Mouse (Mus musculus) thymus, adult 2 months (tissue): ENCODE measurements around the gene Zfp523. TPM values are rescaled to one million over a fixed set of nuclear protein-coding genes. Genes with fewer than 3 reads are reported as not detected.
A peak's percentile ranks its signal among the peaks of the same experiment; 100 is the strongest.

Source experiments
- DNase-seq: peaks from one replicate; pipeline ENCODE4 v3.0.0; 2021
- H3K27ac ChIP-seq: fragments of 200-500 bp; 2 replicates; pipeline ENCODE4 v1.5.1; 2012; ENCODE audit warnings: low read length, control low read depth; ENCODE audit not compliant: control insufficient read depth, insufficient read depth
- H3K27me3 ChIP-seq: fragments of 200-500 bp; 2 replicates; pipeline ENCODE4 v1.6.1; 2012; ENCODE audit warnings: mild to moderate bottlenecking, low read length, moderate library complexity, mixed read lengths; ENCODE audit not compliant: control insufficient read depth, insufficient read depth
- H3K36me3 ChIP-seq: fragments of 200-500 bp; 2 replicates; pipeline ENCODE4 v1.6.1; 2012; ENCODE audit warnings: mild to moderate bottlenecking, low read length, moderate library complexity; ENCODE audit not compliant: control insufficient read depth, insufficient read depth
- H3K4me1 ChIP-seq: fragments of 200-500 bp; replicated peaks from 2 replicates; pipeline ENCODE4 v1.6.1; 2012; ENCODE audit warnings: low read length; ENCODE audit not compliant: control insufficient read depth, insufficient read depth
- H3K4me3 ChIP-seq: fragments of 200-500 bp; 2 replicates; pipeline ENCODE4 v1.5.1; 2012; ENCODE audit warnings: mild to moderate bottlenecking, low read length, control low read depth, moderate library complexity; ENCODE audit not compliant: control insufficient read depth, insufficient read depth
- CTCF ChIP-seq: fragments of 200-500 bp; IDR thresholded peaks from 2 replicates; pipeline ENCODE4 v1.5.1; 2012; ENCODE audit warnings: mild to moderate bottlenecking, control low read depth, low read length, moderate library complexity, borderline replicate concordance; ENCODE audit not compliant: control insufficient read depth, poor library complexity, insufficient read depth; ENCODE audit errors: extremely low read depth
- POLR2A ChIP-seq: fragments of 200-500 bp; IDR thresholded peaks from 2 replicates; pipeline ENCODE4 v1.6.1; 2012; ENCODE audit warnings: mild to moderate bottlenecking, low read length, control low read depth, moderate library complexity; ENCODE audit not compliant: control insufficient read depth, poor library complexity, insufficient read depth; ENCODE audit errors: extremely low read depth
- WGBS: fragments of 180-500 bp; shearing (Covaris S2); methylation state at CpG from one replicate; pipeline ENCODE4 v1.1.7; 2018; 5-methylcytosine and 5-hydroxymethylcytosine counted together
- polyA plus RNA-seq: library from polyadenylated mRNA; depleted of rRNA; stranded (reverse); fragments of >200 nt; gene quantifications from 2 replicates; pipeline ENCODE4 v1.2.3, GENCODE M21; 2012

Zfp523 gene
- polyA plus RNA-seq, 1 experiment = 55.7 TPM

DNA sequence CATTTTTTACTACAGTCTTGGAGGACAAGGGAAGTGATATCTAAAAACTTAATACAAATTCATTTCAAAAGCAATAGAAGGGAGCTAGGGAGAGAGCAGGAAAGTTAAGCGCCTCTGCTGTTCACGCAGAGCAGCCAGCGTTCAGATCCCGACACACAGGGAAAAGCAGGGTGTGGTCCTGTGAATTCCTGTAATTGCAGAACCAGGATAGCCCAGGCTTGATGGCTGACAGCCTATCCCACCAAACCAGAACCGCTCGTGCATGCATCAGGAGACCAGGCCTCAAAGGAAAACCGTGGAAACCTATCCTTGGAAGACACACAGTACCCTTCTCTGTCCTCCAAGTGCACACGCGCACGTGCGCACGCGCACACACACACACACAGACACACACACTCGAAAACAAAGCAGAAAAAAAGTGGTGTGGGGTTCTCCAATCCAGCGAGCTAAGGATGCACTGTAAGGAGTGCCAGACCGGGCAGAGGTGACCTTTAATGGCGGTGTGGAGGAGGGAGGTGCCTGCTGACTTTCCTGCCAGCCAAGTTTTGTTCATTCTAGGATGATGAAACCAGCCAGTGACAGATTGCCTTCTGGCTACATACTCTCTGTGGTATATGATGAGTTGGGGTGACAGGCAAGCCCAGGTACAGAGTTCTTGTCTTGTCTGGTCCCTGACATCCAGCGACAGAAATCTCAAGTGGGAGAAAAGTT, 54.3 kb downstream of the Zfp523 start:
- WGBS = 92% methylated on average over 18 of the region's 18 CpGs
- H3K36me3 ChIP-seq = peaks cover 29% of the 10 kb centered on the region
- H3K4me3 ChIP-seq = no peak overlapping the region
- TF ChIP-seq CTCF (no peak), POLR2A (no peak)
- H3K27ac ChIP-seq = no peak overlapping the region
- H3K27me3 ChIP-seq = no peaks in the 10 kb centered on the region
- DNase-seq = no peak
- peaks cover 11% of the 10 kb centered on the region for H3K4me1 ChIP-seq

DNA sequence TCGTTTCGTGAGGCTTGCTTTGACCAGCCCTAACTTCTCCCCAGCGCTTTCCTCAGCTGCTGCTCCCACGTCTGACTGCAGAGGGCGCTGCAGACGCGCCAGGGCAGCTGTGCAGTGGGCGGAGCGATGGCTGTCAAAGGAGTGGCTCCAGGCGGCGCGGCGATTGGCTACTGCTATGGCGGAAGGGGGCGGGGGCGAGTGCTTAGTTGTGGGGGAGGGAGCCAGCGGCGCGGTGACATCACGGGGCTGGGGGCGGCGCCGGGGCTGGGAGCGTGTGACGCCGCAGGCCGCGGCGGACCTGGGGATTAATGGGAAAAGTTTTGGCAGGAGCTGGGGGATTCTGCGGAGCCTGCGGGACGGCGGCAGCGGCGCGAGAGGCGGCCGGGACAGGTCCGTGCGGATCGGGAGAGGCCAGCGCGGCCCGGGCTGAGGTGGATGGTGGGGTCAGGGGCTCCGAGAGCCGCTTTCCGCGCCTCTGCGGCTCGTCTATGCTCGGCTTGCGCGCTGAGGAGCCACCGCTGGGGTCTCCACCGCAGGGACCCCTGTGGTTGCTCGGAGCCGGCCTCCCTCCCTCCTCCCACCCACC, 55.6 kb downstream of the Zfp523 start, which contains the start of gene Ppard:
Gene Ppard (plus strand): TSS at position 226 of the 586 bp plus-strand sequence.
- WGBS = under 1% methylated on average over 57 of the region's 57 CpGs
- TF ChIP-seq POLR2A = no peak
- TF ChIP-seq CTCF = peak; percentile 96
- no peaks in the 10 kb centered on the region for H3K27me3 ChIP-seq
- H3K4me3 ChIP-seq = peak within 1 kb of the TSS; percentile 78
- DNase-seq = peak; percentile 99
- H3K4me1 ChIP-seq = peaks cover 11% of the 10 kb centered on the region
- H3K36me3 ChIP-seq = peaks cover 19% of the 10 kb centered on the region
- H3K27ac ChIP-seq = peak within 1 kb of the TSS; percentile 41; the same call in 1 of the 2 replicates

- Histone ChIP-seq H3K27me3 (no peaks in the 10 kb centered on the region), H3K4me1 (peaks cover 11% of the 10 kb centered on the region), H3K4me3 (peak overlapping the region; percentile 78), H3K27ac (peak overlapping the region; percentile 41; the same call in 1 of the 2 replicates), H3K36me3 (peaks cover 12% of the 10 kb centered on the region)
- TF ChIP-seq CTCF (no peak), POLR2A (no peak)
- DNase-seq = no peak
- 3% methylated on average over 17 of the region's 17 CpGs for WGBS
Measured at GRCm38 (mm10) chr17:28233091-28233731, 56.3 kb downstream of the Zfp523 start.

DNA sequence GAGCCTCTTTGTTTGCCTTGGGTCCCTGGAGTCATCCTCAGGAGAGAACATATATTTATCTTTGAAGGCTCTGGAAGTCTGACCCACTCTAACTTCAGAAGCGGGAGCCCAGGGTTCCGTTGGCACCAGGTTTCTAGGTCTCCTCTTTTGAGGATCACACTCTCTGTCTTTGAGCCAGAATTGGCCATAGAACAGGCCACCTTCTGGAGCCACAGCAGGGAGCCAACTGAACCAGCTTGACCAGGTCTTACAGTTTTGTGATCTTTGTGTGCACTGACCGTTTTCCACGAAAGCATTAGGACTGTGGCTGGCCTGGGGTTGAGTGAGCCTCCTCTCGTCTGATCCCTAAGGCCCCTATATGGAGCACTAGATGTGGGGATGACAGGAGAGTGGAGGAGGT, 57.7 kb downstream of the Zfp523 start:
- no peak overlapping the region for H3K27ac ChIP-seq
- WGBS = 95% methylated on average over 5 of the region's 5 CpGs
- no peak for TF ChIP-seq CTCF
- TF ChIP-seq POLR2A = no peak
- no peak for DNase-seq
- H3K27me3 ChIP-seq = no peaks in the 10 kb centered on the region
- peaks cover 11% of the 10 kb centered on the region for H3K4me1 ChIP-seq
- no peak overlapping the region for H3K4me3 ChIP-seq
- no peaks in the 10 kb centered on the region for H3K36me3 ChIP-seq

GRCm38 (mm10) chr17:28235982-28236635, 59.2 kb downstream of the Zfp523 start:
- WGBS = 91% methylated on average over 7 of the region's 7 CpGs
- no peak overlapping the region for H3K27ac ChIP-seq
- TF ChIP-seq CTCF = no peak
- TF ChIP-seq POLR2A = no peak
- H3K4me1 ChIP-seq = peaks cover 11% of the 10 kb centered on the region
- H3K36me3 ChIP-seq = peaks cover 3% of the 10 kb centered on the region; the same call in 1 of the 2 replicates
- no peaks in the 10 kb centered on the region for H3K27me3 ChIP-seq
- no peak for DNase-seq
- no peak overlapping the region for H3K4me3 ChIP-seq

GRCm38 (mm10) chr17:28236636-28237015, 59.7 kb downstream of the Zfp523 start:
- DNase-seq = no peak
- no peak for TF ChIP-seq CTCF
- no peak for TF ChIP-seq POLR2A
- Histone ChIP-seq H3K4me1 (peaks cover 11% of the 10 kb centered on the region), H3K27ac (no peak overlapping the region), H3K4me3 (no peak overlapping the region), H3K36me3 (peaks cover 5% of the 10 kb centered on the region; the same call in 1 of the 2 replicates), H3K27me3 (no peaks in the 10 kb centered on the region)
- WGBS = 92% methylated on average over 4 of the region's 4 CpGs
